8 mouse cellular contexts compared by ENCODE assay signal in genomic region chr4:43043644-43044357, GRCm38 (mm10). TPM values are rescaled to one million over a fixed set of nuclear protein-coding genes. Genes with fewer than 3 reads are reported as not detected.
DNase-seq lines count a peak whose midpoint lies in the region; ATAC-seq and TF ChIP-seq lines count a peak whose summit lies in the region.

No protein-coding gene starts in this region.

- H3K4me3 ChIP-seq in cortical plate, adult 2 months (ENCODE audit: insufficient read depth, low read length) = no peak overlapping the region; the same call in 1 of the 2 replicates
- H3K4me3 ChIP-seq in heart, embryonic 12.5 days = peak overlapping the region; percentile 69
- H3K4me3 ChIP-seq in kidney, embryonic 14.5 days (ENCODE audit: low read length) = peak overlapping the region; percentile 14; the same call in 1 of the 2 replicates
- no peak overlapping the region for H3K4me3 ChIP-seq in lung, embryonic 14.5 days (ENCODE audit: low read depth, low read length)
- no peak overlapping the region; the same call in 1 of the 2 replicates for H3K4me3 ChIP-seq in neural tube, embryonic 14.5 days (ENCODE audit: low read depth, low read length)

- H3K4me1 ChIP-seq in cortical plate, adult 2 months (ENCODE audit: control insufficient read depth, insufficient read depth, low read length) = peaks cover 5% of the 10 kb centered on the region; the same call in 1 of the 2 replicates
- H3K4me1 ChIP-seq in heart, embryonic 12.5 days (replicated peaks) = peaks cover 47% of the 10 kb centered on the region
- peaks cover 20% of the 10 kb centered on the region for H3K4me1 ChIP-seq in kidney, embryonic 14.5 days (ENCODE audit: control insufficient read depth, insufficient read depth, low read length)
- peaks cover 11% of the 10 kb centered on the region for H3K4me1 ChIP-seq in lung, embryonic 14.5 days (ENCODE audit: insufficient read depth)
- H3K4me1 ChIP-seq in neural tube, embryonic 14.5 days (ENCODE audit: control insufficient read depth, insufficient read depth, low read length) = peaks cover 19% of the 10 kb centered on the region

- peak overlapping the region; percentile 73 for H3K4me2 ChIP-seq in heart, embryonic 12.5 days
- peak overlapping the region; percentile 31; the same call in 1 of the 2 replicates for H3K4me2 ChIP-seq in kidney, embryonic 14.5 days (replicated peaks; ENCODE audit: low read depth, low read length)
- H3K4me2 ChIP-seq in lung, embryonic 14.5 days = peak overlapping the region; percentile 76
- peak overlapping the region; percentile 72 for H3K4me2 ChIP-seq in neural tube, embryonic 14.5 days (ENCODE audit: low read depth, low read length)

- peak; percentile 19 for ATAC-seq in heart, embryonic 12.5 days (ENCODE audit: insufficient number of reproducible peaks, low FRiP score)
- ATAC-seq in kidney, embryonic 14.5 days (ENCODE audit: low FRiP score, low TSS enrichment) = peak; percentile 8
- peak; percentile 14; the same call in 1 of the 2 replicates for ATAC-seq in lung, embryonic 14.5 days (ENCODE audit: insufficient read depth)
- peak; percentile 50 for ATAC-seq in neural tube, embryonic 14.5 days (ENCODE audit: low read depth)

- no peaks in the 10 kb centered on the region for H3K36me3 ChIP-seq in heart, embryonic 12.5 days
- H3K36me3 ChIP-seq in kidney, embryonic 14.5 days (ENCODE audit: control insufficient read depth, insufficient read depth, low read length) = no peaks in the 10 kb centered on the region
- no peaks in the 10 kb centered on the region for H3K36me3 ChIP-seq in lung, embryonic 14.5 days (ENCODE audit: insufficient read depth)
- H3K36me3 ChIP-seq in neural tube, embryonic 14.5 days (ENCODE audit: control insufficient read depth, insufficient read depth, low read length) = no peaks in the 10 kb centered on the region

- DNase-seq in testis, postnatal 14 days (ENCODE audit: low spot score) = peak; percentile 53
- DNase-seq in testis, postnatal 10 days (ENCODE audit: low spot score) = no peak
- peak; percentile 85 for DNase-seq in lung, embryonic 14.5 days
- DNase-seq in thymus, postnatal 25 days = peak; percentile 65

- no peak for TF ChIP-seq CTCF in cortical plate, adult 2 months (IDR thresholded peaks at IDR 0.05; ENCODE audit: extremely low read depth, insufficient read depth, low read length)
- no peak for TF ChIP-seq CTCF in lung, embryonic 14.5 days (IDR thresholded peaks at IDR 0.05; ENCODE audit: low read depth)

- 0 out of 2 replicates have a peak overlapping the region, but pooled peaks have one; percentile 67 for H3K9ac ChIP-seq in heart, embryonic 12.5 days
- 0 out of 2 replicates have a peak overlapping the region, but pooled peaks have one; percentile 18 for H3K9ac ChIP-seq in kidney, embryonic 14.5 days (ENCODE audit: low read depth, low read length)
- no peak overlapping the region for H3K9ac ChIP-seq in lung, embryonic 14.5 days
- peak overlapping the region; percentile 60; the same call in 1 of the 2 replicates for H3K9ac ChIP-seq in neural tube, embryonic 14.5 days (replicated peaks; ENCODE audit: low read depth, low read length)

- H3K27me3 ChIP-seq in heart, embryonic 12.5 days (replicated peaks) = no peaks in the 10 kb centered on the region
- no peaks in the 10 kb centered on the region for H3K27me3 ChIP-seq in kidney, embryonic 14.5 days (ENCODE audit: control insufficient read depth, insufficient read depth, low read length)
- no peaks in the 10 kb centered on the region for H3K27me3 ChIP-seq in lung, embryonic 14.5 days (ENCODE audit: insufficient read depth, low read length)
- no peaks in the 10 kb centered on the region for H3K27me3 ChIP-seq in neural tube, embryonic 14.5 days (ENCODE audit: control insufficient read depth, insufficient read depth, low read length)

- no peaks in the 10 kb centered on the region for H3K9me3 ChIP-seq in heart, embryonic 12.5 days (replicated peaks)
- H3K9me3 ChIP-seq in kidney, embryonic 14.5 days (ENCODE audit: control insufficient read depth, low read length) = no peaks in the 10 kb centered on the region
- H3K9me3 ChIP-seq in lung, embryonic 14.5 days (ENCODE audit: low read depth, low read length) = no peaks in the 10 kb centered on the region
- H3K9me3 ChIP-seq in neural tube, embryonic 14.5 days (ENCODE audit: control insufficient read depth, low read length) = no peaks in the 10 kb centered on the region

- peak overlapping the region; percentile 71 for H3K27ac ChIP-seq in cortical plate, adult 2 months (ENCODE audit: insufficient read depth, low read length)
- H3K27ac ChIP-seq in heart, embryonic 12.5 days (ENCODE audit: poor library complexity, severe bottlenecking) = peak overlapping the region; percentile 73
- H3K27ac ChIP-seq in kidney, embryonic 14.5 days (ENCODE audit: low read depth, low read length) = peak overlapping the region; percentile 62
- H3K27ac ChIP-seq in lung, embryonic 14.5 days (ENCODE audit: low read depth) = peak overlapping the region; percentile 61
- H3K27ac ChIP-seq in neural tube, embryonic 14.5 days (ENCODE audit: low read depth, low read length) = peak overlapping the region; percentile 88

- WGBS in heart, embryonic 12.5 days = 18% methylated on average over 7 of the region's 7 CpGs
- WGBS in kidney, embryonic 14.5 days = 22% methylated on average over 7 of the region's 7 CpGs
- WGBS in lung, embryonic 14.5 days = 20% methylated on average over 7 of the region's 7 CpGs
- WGBS in neural tube, embryonic 14.5 days = 13% methylated on average over 7 of the region's 7 CpGs

- TF ChIP-seq POLR2A in cortical plate, adult 2 months (IDR thresholded peaks at IDR 0.05; ENCODE audit: extremely low read depth, insufficient read depth, low read length) = no peak

RNA-seq across cellular contexts. Expression of gene Fam214b, which starts 2.2 kb away (rescaled TPM):
- 28.5 and 29.2 TPM in 2 replicates for polyA plus RNA-seq in cortical plate, adult 2 months (2012; rRNA removed)
- 17.4 and 19.3 TPM in 2 replicates for polyA plus RNA-seq in heart, embryonic 12.5 days (2016; fragmentation: Nextera tagmentation; extraction: Ambion mirVana)
- 6.8 and 8.3 TPM in 2 replicates for polyA plus RNA-seq in kidney, embryonic 14.5 days (2014; fragmentation: Nextera tagmentation; extraction: Ambion mirVana)
- 7.1 and 7.8 TPM in 2 replicates for polyA plus RNA-seq in lung, embryonic 14.5 days (2014; fragmentation: Nextera tagmentation; extraction: Ambion mirVana)
- 22.8 and 25.2 TPM in 2 replicates for polyA plus RNA-seq in neural tube, embryonic 14.5 days (2014; fragmentation: Nextera tagmentation; extraction: Ambion mirVana)

RNA-seq across cellular contexts. Expression of gene Stoml2, which starts 12.3 kb away (rescaled TPM):
- 128 and 132 TPM in 2 replicates for polyA plus RNA-seq in cortical plate, adult 2 months (2012; rRNA removed)
- 208 and 219 TPM in 2 replicates for polyA plus RNA-seq in heart, embryonic 12.5 days (2016; fragmentation: Nextera tagmentation; extraction: Ambion mirVana)
- polyA plus RNA-seq in kidney, embryonic 14.5 days (2014; fragmentation: Nextera tagmentation; extraction: Ambion mirVana) = 353 and 454 TPM in 2 replicates
- polyA plus RNA-seq in lung, embryonic 14.5 days (2014; fragmentation: Nextera tagmentation; extraction: Ambion mirVana) = 331 and 340 TPM in 2 replicates
- polyA plus RNA-seq in neural tube, embryonic 14.5 days (2014; fragmentation: Nextera tagmentation; extraction: Ambion mirVana) = 223 and 227 TPM in 2 replicates

RNA-seq across cellular contexts. Expression of gene Unc13b, which starts 15.0 kb away (rescaled TPM):
- 66.7 and 77.8 TPM in 2 replicates for polyA plus RNA-seq in cortical plate, adult 2 months (2012; rRNA removed)
- 15.1 and 15.8 TPM in 2 replicates for polyA plus RNA-seq in heart, embryonic 12.5 days (2016; fragmentation: Nextera tagmentation; extraction: Ambion mirVana)
- polyA plus RNA-seq in kidney, embryonic 14.5 days (2014; fragmentation: Nextera tagmentation; extraction: Ambion mirVana) = 5.6 and 9.0 TPM in 2 replicates
- polyA plus RNA-seq in lung, embryonic 14.5 days (2014; fragmentation: Nextera tagmentation; extraction: Ambion mirVana) = 7.6 and 8.2 TPM in 2 replicates
- 17.5 and 20.3 TPM in 2 replicates for polyA plus RNA-seq in neural tube, embryonic 14.5 days (2014; fragmentation: Nextera tagmentation; extraction: Ambion mirVana)

RNA-seq across cellular contexts. Expression of gene Pigo, which starts 18.2 kb away (rescaled TPM):
- polyA plus RNA-seq in cortical plate, adult 2 months (2012; rRNA removed) = 21.0 and 21.9 TPM in 2 replicates
- 15.8 and 18.7 TPM in 2 replicates for polyA plus RNA-seq in heart, embryonic 12.5 days (2016; fragmentation: Nextera tagmentation; extraction: Ambion mirVana)
- 14.5 and 21.0 TPM in 2 replicates for polyA plus RNA-seq in kidney, embryonic 14.5 days (2014; fragmentation: Nextera tagmentation; extraction: Ambion mirVana)
- polyA plus RNA-seq in lung, embryonic 14.5 days (2014; fragmentation: Nextera tagmentation; extraction: Ambion mirVana) = 19.2 and 21.4 TPM in 2 replicates
- 24.6 and 26.4 TPM in 2 replicates for polyA plus RNA-seq in neural tube, embryonic 14.5 days (2014; fragmentation: Nextera tagmentation; extraction: Ambion mirVana)

RNA-seq across cellular contexts. Expression of gene Fancg, which starts 33.5 kb away (rescaled TPM):
- polyA plus RNA-seq in cortical plate, adult 2 months (2012; rRNA removed) = 25.0 and 28.4 TPM in 2 replicates
- 12.2 and 12.9 TPM in 2 replicates for polyA plus RNA-seq in heart, embryonic 12.5 days (2016; fragmentation: Nextera tagmentation; extraction: Ambion mirVana)
- 11.8 and 16.9 TPM in 2 replicates for polyA plus RNA-seq in kidney, embryonic 14.5 days (2014; fragmentation: Nextera tagmentation; extraction: Ambion mirVana)
- polyA plus RNA-seq in lung, embryonic 14.5 days (2014; fragmentation: Nextera tagmentation; extraction: Ambion mirVana) = 19.4 and 20.8 TPM in 2 replicates
- polyA plus RNA-seq in neural tube, embryonic 14.5 days (2014; fragmentation: Nextera tagmentation; extraction: Ambion mirVana) = 18.9 and 21.6 TPM in 2 replicates

Comparison
In these comparisons a context has a peak if more than half of its experiments do, and no peak if none do; other contexts are left out.
1. H3K4me3 ChIP-seq: peak in heart, embryonic 12.5 days (single experiment) and kidney, embryonic 14.5 days (single experiment); none in cortical plate, adult 2 months (single experiment), lung, embryonic 14.5 days (single experiment) and neural tube, embryonic 14.5 days (single experiment).
2. Peak in every context shown above with its lines, with median percentiles within 50 percentile points of each other: H3K27ac ChIP-seq, ATAC-seq and H3K4me2 ChIP-seq.